Mouse (Mus musculus) forebrain, embryonic 10.5 days (tissue): ENCODE measurements at regions not wholly inside any gene's neighbourhood (a gene's known extent, or its start where the extent isn't known, plus 50 kb on each side); places are given as distances from the start of the nearest gene placed in this dataset.

Experiments used
- DNase-seq: peaks from one replicate; pipeline ENCODE4 v3.0.0-alpha.2; 2017; ENCODE audit warnings: low spot score; ENCODE audit errors: extremely low spot score
- H3K27ac ChIP-seq: fragments of 300-500 bp; sonication (generic); 2 replicates; pipeline ENCODE4 v1.5.1; 2016; ENCODE audit warnings: mild to moderate bottlenecking
- H3K27me3 ChIP-seq: fragments of 300-500 bp; sonication (generic); 2 replicates; pipeline ENCODE4 v1.6.1; 2016; ENCODE audit warnings: mild to moderate bottlenecking; ENCODE audit not compliant: poor library complexity, severe bottlenecking
- H3K36me3 ChIP-seq: fragments of 300-500 bp; sonication (generic); replicated peaks from 2 replicates; pipeline ENCODE4 v1.6.1; 2016; ENCODE audit warnings: mild to moderate bottlenecking, moderate library complexity
- H3K4me1 ChIP-seq: fragments of 300-500 bp; sonication (generic); 2 replicates; pipeline ENCODE4 v1.6.1; 2016
- H3K4me3 ChIP-seq: fragments of 300-500 bp; sonication (generic); 2 replicates; pipeline ENCODE4 v1.5.1; 2016; ENCODE audit warnings: mild to moderate bottlenecking, moderate library complexity
- H3K9me3 ChIP-seq: fragments of 300-500 bp; sonication (generic); 2 replicates; pipeline ENCODE4 v1.6.1; 2016; ENCODE audit warnings: mild to moderate bottlenecking, moderate library complexity
- WGBS: fragments of 180-500 bp; shearing (Covaris S2); methylation state at CpG from one replicate; pipeline ENCODE4 v1.1.7; 2016; 5-methylcytosine and 5-hydroxymethylcytosine counted together

DNA sequence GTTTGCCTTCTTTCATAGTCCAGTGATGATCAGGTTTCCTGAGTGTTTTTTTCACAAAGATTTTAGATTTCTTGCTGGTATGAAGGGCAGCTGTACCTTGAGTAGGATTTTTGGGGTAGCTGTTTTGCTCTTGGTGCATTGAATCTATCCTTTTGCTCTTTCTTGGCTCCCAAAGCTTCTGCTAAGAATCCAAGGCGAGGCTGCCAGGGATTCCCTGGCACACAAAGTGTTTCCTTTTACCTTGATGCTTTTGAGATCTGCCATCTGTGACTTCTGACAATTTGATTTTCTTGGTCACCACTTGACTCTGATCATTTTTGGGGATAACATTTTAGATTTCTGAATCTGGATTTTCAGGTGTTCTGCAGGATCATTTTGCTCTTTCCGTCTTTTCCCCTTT lies 144.3 kb upstream of the Ghitm start:
- H3K27ac ChIP-seq: no peak overlapping the region
- H3K4me1 ChIP-seq: peaks cover 4% of the 10 kb centered on the region; the same call in 1 of the 2 replicates
- 81% methylated on average over 2 of the region's 2 CpGs for WGBS
- no peak for DNase-seq
- no peaks in the 10 kb centered on the region for H3K9me3 ChIP-seq
- H3K36me3 ChIP-seq: no peaks in the 10 kb centered on the region
- H3K4me3 ChIP-seq: no peak overlapping the region
- H3K27me3 ChIP-seq: no peaks in the 10 kb centered on the region

DNA sequence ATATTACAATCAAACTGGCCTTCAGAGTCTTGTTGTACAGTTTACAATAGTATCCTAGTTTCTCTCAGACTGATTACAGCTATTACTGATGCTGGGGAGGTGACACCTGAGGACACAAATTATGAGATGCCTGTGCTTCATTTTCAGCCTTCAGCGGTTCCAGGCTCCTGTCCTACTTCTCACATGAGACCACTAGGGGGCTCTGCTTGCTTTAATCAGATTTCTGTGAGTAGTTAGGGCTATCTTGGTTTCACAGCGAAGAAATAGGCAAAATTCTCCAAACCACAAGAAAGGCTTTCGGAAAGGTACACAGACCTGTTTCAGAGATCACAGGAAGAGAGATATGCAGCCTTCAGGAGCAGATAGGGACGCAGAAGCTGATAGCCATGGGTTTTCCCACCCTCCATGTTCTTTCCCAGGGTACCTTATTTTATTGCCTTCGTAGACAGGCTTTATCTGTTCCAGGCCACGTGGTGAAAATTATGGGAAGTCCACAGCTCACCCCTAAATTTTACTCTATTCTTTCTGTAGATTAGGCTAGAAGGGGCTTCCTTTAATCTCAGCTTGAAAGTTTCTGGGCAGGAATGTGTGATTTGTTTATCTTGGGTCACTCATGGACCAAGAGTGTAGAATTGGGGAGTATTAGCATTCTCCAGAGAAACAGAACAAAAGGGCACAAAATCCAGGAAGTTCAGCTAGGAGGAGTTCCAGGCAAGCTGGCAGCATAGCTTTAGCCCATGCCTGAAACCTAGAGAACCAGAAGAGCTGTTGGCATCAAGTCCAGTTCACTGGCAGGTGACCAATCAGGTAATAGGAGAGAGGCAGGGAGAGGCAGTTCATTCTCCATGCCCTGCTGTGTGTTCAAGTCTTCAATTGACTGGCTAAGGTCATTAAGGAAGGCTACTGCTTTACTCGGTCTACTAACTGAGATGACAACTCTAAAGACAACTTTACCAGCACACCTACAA lies 141.9 kb upstream of the Ghitm start:
- no peak for DNase-seq
- H3K27me3 ChIP-seq: no peaks in the 10 kb centered on the region
- WGBS: 67% methylated on average over 7 of the region's 7 CpGs
- H3K36me3 ChIP-seq: no peaks in the 10 kb centered on the region
- no peaks in the 10 kb centered on the region for H3K4me1 ChIP-seq
- no peak overlapping the region for H3K4me3 ChIP-seq
- H3K27ac ChIP-seq: no peak overlapping the region
- H3K9me3 ChIP-seq: no peaks in the 10 kb centered on the region

DNA sequence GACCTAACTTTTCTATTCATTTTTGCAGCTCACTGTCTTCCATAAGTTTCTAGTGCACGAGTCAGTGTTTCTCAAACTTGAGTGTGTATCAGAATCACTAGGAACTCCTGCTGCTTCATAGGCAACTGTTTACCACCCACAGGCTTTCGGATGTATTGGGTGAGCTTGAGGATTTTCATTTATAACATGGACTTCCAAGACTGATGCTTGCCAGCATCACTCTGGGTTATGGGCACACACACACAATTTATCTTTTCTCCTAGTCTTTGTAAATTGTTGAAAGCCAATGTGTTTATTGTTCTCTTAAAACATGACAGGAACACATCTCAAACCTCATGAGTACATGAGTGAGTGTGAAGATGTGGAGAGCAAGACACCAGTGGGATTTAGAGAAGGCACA lies 137.0 kb upstream of the Ghitm start:
- WGBS: 83% methylated on average over 2 of the region's 2 CpGs
- no peak for DNase-seq
- Histone ChIP-seq H3K4me1 (peaks cover 12% of the 10 kb centered on the region), H3K27me3 (no peaks in the 10 kb centered on the region), H3K27ac (no peak overlapping the region), H3K4me3 (no peak overlapping the region), H3K36me3 (no peaks in the 10 kb centered on the region), H3K9me3 (no peaks in the 10 kb centered on the region)

GRCm38 (mm10) chr14:37271015-37271933 lies 136.2 kb upstream of the Ghitm start:
- no peaks in the 10 kb centered on the region for H3K27me3 ChIP-seq
- peak overlapping the region; percentile 51; the same call in 1 of the 2 replicates for H3K27ac ChIP-seq
- no peaks in the 10 kb centered on the region for H3K36me3 ChIP-seq
- 44% methylated on average over 6 of the region's 6 CpGs for WGBS
- H3K4me1 ChIP-seq: peaks cover 12% of the 10 kb centered on the region
- no peaks in the 10 kb centered on the region for H3K9me3 ChIP-seq
- no peak for DNase-seq
- H3K4me3 ChIP-seq: no peak overlapping the region

DNA sequence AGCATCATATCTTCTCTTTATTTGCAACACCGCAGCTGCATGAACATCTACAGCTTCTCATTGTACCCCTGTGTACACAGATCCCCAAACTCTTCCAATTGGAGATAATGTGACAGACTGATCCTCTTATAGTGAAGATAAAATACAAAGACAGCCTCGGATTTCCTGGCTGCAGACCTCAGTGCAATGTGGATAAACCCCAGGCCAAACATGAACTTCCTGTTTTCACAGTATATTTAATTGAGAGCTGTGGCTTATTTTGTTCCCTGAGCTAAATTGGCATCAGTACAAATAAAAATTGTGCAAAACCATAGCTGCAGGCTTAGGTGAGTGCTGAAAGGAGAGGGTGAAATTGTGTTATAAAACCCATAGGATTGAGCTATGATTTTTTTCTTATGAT lies 134.8 kb upstream of the Ghitm start:
- 70% methylated on average over 2 of the region's 2 CpGs for WGBS
- H3K36me3 ChIP-seq: no peaks in the 10 kb centered on the region
- no peaks in the 10 kb centered on the region for H3K27me3 ChIP-seq
- DNase-seq: no peak
- H3K27ac ChIP-seq: no peak overlapping the region
- H3K9me3 ChIP-seq: no peaks in the 10 kb centered on the region
- H3K4me1 ChIP-seq: peaks cover 12% of the 10 kb centered on the region
- no peak overlapping the region for H3K4me3 ChIP-seq

- Histone ChIP-seq H3K4me1 (peaks cover 3% of the 10 kb centered on the region; the same call in 1 of the 2 replicates), H3K27ac (peak overlapping the region; percentile 76), H3K36me3 (no peaks in the 10 kb centered on the region), H3K9me3 (no peaks in the 10 kb centered on the region), H3K27me3 (no peaks in the 10 kb centered on the region), H3K4me3 (no peak overlapping the region)
- peak; percentile 71 for DNase-seq
- WGBS: 40% methylated on average over 4 of the region's 4 CpGs
These were observed 103.6 kb upstream of the Ghitm start for GRCm38 (mm10) chr14:37238632-37239032.

GRCm38 (mm10) chr14:37237191-37237590 lies 102.1 kb upstream of the Ghitm start:
- no peak for DNase-seq
- no peak overlapping the region for H3K4me3 ChIP-seq
- WGBS: 91% methylated on average over 5 of the region's 5 CpGs
- H3K27me3 ChIP-seq: no peaks in the 10 kb centered on the region
- no peaks in the 10 kb centered on the region for H3K9me3 ChIP-seq
- no peaks in the 10 kb centered on the region for H3K36me3 ChIP-seq
- no peak overlapping the region for H3K27ac ChIP-seq
- H3K4me1 ChIP-seq: peaks cover 3% of the 10 kb centered on the region; the same call in 1 of the 2 replicates

DNA sequence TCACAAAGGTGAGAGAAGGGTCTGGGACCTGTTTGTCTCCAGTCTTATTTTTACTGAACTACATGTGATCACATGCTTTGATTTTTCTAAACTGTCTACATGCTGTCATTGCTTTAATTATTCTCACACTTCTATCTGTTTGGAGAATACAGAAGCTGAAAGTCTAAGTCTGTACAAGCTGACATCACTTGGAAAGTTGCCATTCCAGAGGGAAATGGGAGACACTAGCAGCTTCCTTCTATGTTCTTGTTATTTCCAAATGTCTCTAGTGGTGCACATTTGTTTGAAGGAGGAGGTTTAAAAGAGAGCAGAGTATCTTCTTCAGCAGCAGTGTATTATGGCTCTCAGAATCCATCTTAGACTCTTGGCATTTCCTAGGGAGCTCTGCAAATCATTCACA lies 73.2 kb upstream of the Ghitm start:
- no peak for DNase-seq
- no peaks in the 10 kb centered on the region for H3K36me3 ChIP-seq
- H3K27ac ChIP-seq: no peak overlapping the region
- no peak overlapping the region for H3K4me3 ChIP-seq
- no peaks in the 10 kb centered on the region for H3K9me3 ChIP-seq
- H3K27me3 ChIP-seq: no peaks in the 10 kb centered on the region
- no peaks in the 10 kb centered on the region for H3K4me1 ChIP-seq

- WGBS: 81% methylated on average over 5 of the region's 5 CpGs
- no peaks in the 10 kb centered on the region for H3K9me3 ChIP-seq
- no peak for DNase-seq
- no peaks in the 10 kb centered on the region for H3K27me3 ChIP-seq
- H3K4me3 ChIP-seq: no peak overlapping the region
- no peak overlapping the region for H3K27ac ChIP-seq
- H3K4me1 ChIP-seq: no peaks in the 10 kb centered on the region
- no peaks in the 10 kb centered on the region for H3K36me3 ChIP-seq
These were observed 54.7 kb upstream of the Ghitm start for GRCm38 (mm10) chr14:37189795-37190194.
